Mouse (Mus musculus) neural tube, embryonic 15.5 days (tissue): ENCODE measurements at regions not wholly inside any gene's neighbourhood (a gene's known extent, or its start where the extent isn't known, plus 50 kb on each side); places are given as distances from the start of the nearest gene placed in this dataset.

ENCODE experiments used
- ATAC-seq: fragments of 200-750 bp; cut with Nextera tagmentation; 2 replicates; pipeline ENCODE4 v1.8.0; 2017; ENCODE audit warnings: mild to moderate bottlenecking, moderate TSS enrichment, moderate library complexity; ENCODE audit not compliant: low FRiP score
- H3K27ac ChIP-seq: fragments of 300-500 bp; sonication (generic); replicated peaks from 2 replicates; pipeline ENCODE4 v1.5.1; 2015; ENCODE audit warnings: mild to moderate bottlenecking, inconsistent platforms
- H3K27me3 ChIP-seq: fragments of 300-500 bp; sonication (generic); replicated peaks from 2 replicates; pipeline ENCODE4 v1.6.1; 2015; ENCODE audit warnings: inconsistent platforms
- H3K36me3 ChIP-seq: fragments of 300-500 bp; sonication (generic); 2 replicates; pipeline ENCODE4 v1.6.1; 2015; ENCODE audit warnings: inconsistent platforms
- H3K4me1 ChIP-seq: fragments of 300-500 bp; sonication (generic); 2 replicates; pipeline ENCODE4 v1.6.1; 2015; ENCODE audit warnings: inconsistent platforms
- H3K4me2 ChIP-seq: fragments of 300-500 bp; sonication (generic); 2 replicates; pipeline ENCODE4 v1.6.1; 2015; ENCODE audit warnings: inconsistent platforms, mild to moderate bottlenecking, moderate library complexity
- H3K4me3 ChIP-seq: fragments of 300-500 bp; sonication (generic); replicated peaks from 2 replicates; pipeline ENCODE4 v1.5.1; 2015; ENCODE audit warnings: mild to moderate bottlenecking, inconsistent platforms
- H3K9ac ChIP-seq: fragments of 300-500 bp; sonication (generic); replicated peaks from 2 replicates; pipeline ENCODE4 v1.6.1; 2015; ENCODE audit warnings: mild to moderate bottlenecking, inconsistent platforms
- H3K9me3 ChIP-seq: fragments of 300-500 bp; sonication (generic); replicated peaks from 2 replicates; pipeline ENCODE4 v1.6.1; 2016; ENCODE audit warnings: inconsistent platforms
- WGBS: fragments of 180-500 bp; shearing (Covaris S2); methylation state at CpG from one replicate; pipeline ENCODE4 v1.1.7; 2015; ENCODE audit warnings: mixed read lengths; 5-methylcytosine and 5-hydroxymethylcytosine counted together

- ATAC-seq: no peak
- Histone ChIP-seq H3K9me3 (no peaks in the 10 kb centered on the region), H3K9ac (no peak overlapping the region), H3K4me3 (no peak overlapping the region), H3K36me3 (no peaks in the 10 kb centered on the region), H3K4me1 (no peaks in the 10 kb centered on the region), H3K4me2 (no peak overlapping the region), H3K27ac (no peak overlapping the region), H3K27me3 (no peaks in the 10 kb centered on the region)
- WGBS: 29% methylated on average over 8 of the region's 8 CpGs
These were observed 152.3 kb upstream of the Tnfaip3 start for GRCm38 (mm10) chr10:19167641-19168271.

- Histone ChIP-seq H3K4me2 (no peak overlapping the region), H3K36me3 (no peaks in the 10 kb centered on the region), H3K9me3 (no peaks in the 10 kb centered on the region), H3K4me3 (no peak overlapping the region), H3K27me3 (no peaks in the 10 kb centered on the region), H3K4me1 (no peaks in the 10 kb centered on the region), H3K27ac (no peak overlapping the region), H3K9ac (no peak overlapping the region)
- 78% methylated on average over 7 of the region's 7 CpGs for WGBS
- ATAC-seq: no peak
These were observed 151.6 kb upstream of the Tnfaip3 start for GRCm38 (mm10) chr10:19167101-19167500.

GRCm38 (mm10) chr10:19162104-19162503 lies 146.6 kb upstream of the Tnfaip3 start:
- Histone ChIP-seq H3K4me3 (no peak overlapping the region), H3K27me3 (no peaks in the 10 kb centered on the region), H3K4me1 (no peaks in the 10 kb centered on the region), H3K4me2 (no peak overlapping the region), H3K9ac (no peak overlapping the region), H3K27ac (no peak overlapping the region), H3K9me3 (no peaks in the 10 kb centered on the region), H3K36me3 (no peaks in the 10 kb centered on the region)
- WGBS: 90% methylated on average over 2 of the region's 2 CpGs
- no peak for ATAC-seq

- no peaks in the 10 kb centered on the region for H3K27me3 ChIP-seq
- H3K9me3 ChIP-seq: no peaks in the 10 kb centered on the region
- no peaks in the 10 kb centered on the region for H3K36me3 ChIP-seq
- no peak overlapping the region for H3K9ac ChIP-seq
- H3K4me2 ChIP-seq: no peak overlapping the region
- no peak for ATAC-seq
- no peak overlapping the region for H3K4me3 ChIP-seq
- no peaks in the 10 kb centered on the region for H3K4me1 ChIP-seq
- no peak overlapping the region for H3K27ac ChIP-seq
These were observed 145.7 kb upstream of the Tnfaip3 start for GRCm38 (mm10) chr10:19161149-19161548.

- Histone ChIP-seq H3K9ac (no peak overlapping the region), H3K4me2 (no peak overlapping the region), H3K4me1 (no peaks in the 10 kb centered on the region), H3K9me3 (no peaks in the 10 kb centered on the region), H3K4me3 (no peak overlapping the region), H3K36me3 (no peaks in the 10 kb centered on the region), H3K27ac (no peak overlapping the region), H3K27me3 (no peaks in the 10 kb centered on the region)
- no peak for ATAC-seq
These were observed 138.6 kb upstream of the Tnfaip3 start for GRCm38 (mm10) chr10:19154041-19154440.

- Histone ChIP-seq H3K9me3 (no peaks in the 10 kb centered on the region), H3K27ac (no peak overlapping the region), H3K4me2 (no peak overlapping the region), H3K36me3 (no peaks in the 10 kb centered on the region), H3K27me3 (no peaks in the 10 kb centered on the region), H3K9ac (no peak overlapping the region), H3K4me3 (no peak overlapping the region), H3K4me1 (no peaks in the 10 kb centered on the region)
- 68% methylated on average over 5 of the region's 5 CpGs for WGBS
- no peak for ATAC-seq
These were observed 137.3 kb upstream of the Tnfaip3 start for GRCm38 (mm10) chr10:19152773-19153172.

- Histone ChIP-seq H3K27me3 (no peaks in the 10 kb centered on the region), H3K36me3 (no peaks in the 10 kb centered on the region), H3K4me2 (no peak overlapping the region), H3K27ac (no peak overlapping the region), H3K9me3 (no peaks in the 10 kb centered on the region), H3K4me3 (no peak overlapping the region), H3K9ac (no peak overlapping the region), H3K4me1 (no peaks in the 10 kb centered on the region)
- no peak for ATAC-seq
- WGBS: 91% methylated on average over 1 of the region's 1 CpGs
These were observed 135.3 kb upstream of the Tnfaip3 start for GRCm38 (mm10) chr10:19150766-19151165.

GRCm38 (mm10) chr10:19150005-19150404 lies 134.5 kb upstream of the Tnfaip3 start:
- H3K27ac ChIP-seq: no peak overlapping the region
- H3K4me3 ChIP-seq: no peak overlapping the region
- H3K9ac ChIP-seq: no peak overlapping the region
- 33% methylated on average over 3 of the region's 3 CpGs for WGBS
- H3K4me1 ChIP-seq: no peaks in the 10 kb centered on the region
- ATAC-seq: no peak
- H3K27me3 ChIP-seq: no peaks in the 10 kb centered on the region
- no peak overlapping the region for H3K4me2 ChIP-seq
- H3K36me3 ChIP-seq: no peaks in the 10 kb centered on the region
- no peaks in the 10 kb centered on the region for H3K9me3 ChIP-seq

GRCm38 (mm10) chr10:19149196-19149869 lies 133.9 kb upstream of the Tnfaip3 start:
- WGBS: 80% methylated on average over 4 of the region's 4 CpGs
- no peak overlapping the region for H3K4me3 ChIP-seq
- H3K27ac ChIP-seq: no peak overlapping the region
- no peak for ATAC-seq
- no peaks in the 10 kb centered on the region for H3K4me1 ChIP-seq
- H3K9me3 ChIP-seq: no peaks in the 10 kb centered on the region
- H3K9ac ChIP-seq: no peak overlapping the region
- H3K36me3 ChIP-seq: no peaks in the 10 kb centered on the region
- no peaks in the 10 kb centered on the region for H3K27me3 ChIP-seq
- no peak overlapping the region for H3K4me2 ChIP-seq

GRCm38 (mm10) chr10:19141481-19141880 lies 126.0 kb upstream of the Tnfaip3 start:
- Histone ChIP-seq H3K4me3 (no peak overlapping the region), H3K4me1 (no peaks in the 10 kb centered on the region), H3K27me3 (no peaks in the 10 kb centered on the region), H3K36me3 (no peaks in the 10 kb centered on the region), H3K9me3 (no peaks in the 10 kb centered on the region), H3K9ac (no peak overlapping the region), H3K4me2 (no peak overlapping the region), H3K27ac (no peak overlapping the region)
- WGBS: 92% methylated on average over 3 of the region's 3 CpGs
- no peak for ATAC-seq

- no peak overlapping the region for H3K27ac ChIP-seq
- ATAC-seq: no peak
- WGBS: 80% methylated on average over 5 of the region's 5 CpGs
- H3K4me1 ChIP-seq: no peaks in the 10 kb centered on the region
- no peaks in the 10 kb centered on the region for H3K9me3 ChIP-seq
- H3K9ac ChIP-seq: no peak overlapping the region
- H3K4me2 ChIP-seq: no peak overlapping the region
- no peak overlapping the region for H3K4me3 ChIP-seq
- H3K27me3 ChIP-seq: no peaks in the 10 kb centered on the region
- H3K36me3 ChIP-seq: no peaks in the 10 kb centered on the region
These were observed 125.2 kb upstream of the Tnfaip3 start for GRCm38 (mm10) chr10:19140628-19141027.

- no peak overlapping the region for H3K27ac ChIP-seq
- H3K4me2 ChIP-seq: no peak overlapping the region
- no peak overlapping the region for H3K4me3 ChIP-seq
- H3K4me1 ChIP-seq: no peaks in the 10 kb centered on the region
- H3K27me3 ChIP-seq: no peaks in the 10 kb centered on the region
- 72% methylated on average over 2 of the region's 2 CpGs for WGBS
- H3K9me3 ChIP-seq: no peaks in the 10 kb centered on the region
- ATAC-seq: no peak
- H3K36me3 ChIP-seq: no peaks in the 10 kb centered on the region
- no peak overlapping the region for H3K9ac ChIP-seq
These were observed 123.8 kb upstream of the Tnfaip3 start for GRCm38 (mm10) chr10:19139234-19139633.
